Mouse (Mus musculus) forebrain, embryonic 10.5 days (tissue): ENCODE data around the gene Klf15. TPM values are rescaled to one million over a fixed set of nuclear protein-coding genes. Genes with fewer than 3 reads are reported as not detected.

Experiments
- DNase-seq: peaks from one replicate; pipeline ENCODE4 v3.0.0-alpha.2; 2017; ENCODE audit warnings: low spot score; ENCODE audit errors: extremely low spot score
- H3K27ac ChIP-seq: fragments of 300-500 bp; sonication (generic); 2 replicates; pipeline ENCODE4 v1.5.1; 2016; ENCODE audit warnings: mild to moderate bottlenecking
- H3K27me3 ChIP-seq: fragments of 300-500 bp; sonication (generic); 2 replicates; pipeline ENCODE4 v1.6.1; 2016; ENCODE audit warnings: mild to moderate bottlenecking; ENCODE audit not compliant: poor library complexity, severe bottlenecking
- H3K36me3 ChIP-seq: fragments of 300-500 bp; sonication (generic); replicated peaks from 2 replicates; pipeline ENCODE4 v1.6.1; 2016; ENCODE audit warnings: mild to moderate bottlenecking, moderate library complexity
- H3K4me1 ChIP-seq: fragments of 300-500 bp; sonication (generic); 2 replicates; pipeline ENCODE4 v1.6.1; 2016
- H3K4me3 ChIP-seq: fragments of 300-500 bp; sonication (generic); 2 replicates; pipeline ENCODE4 v1.5.1; 2016; ENCODE audit warnings: mild to moderate bottlenecking, moderate library complexity
- H3K9me3 ChIP-seq: fragments of 300-500 bp; sonication (generic); 2 replicates; pipeline ENCODE4 v1.6.1; 2016; ENCODE audit warnings: mild to moderate bottlenecking, moderate library complexity
- WGBS: fragments of 180-500 bp; shearing (Covaris S2); methylation state at CpG from one replicate; pipeline ENCODE4 v1.1.7; 2016; 5-methylcytosine and 5-hydroxymethylcytosine counted together
- polyA plus RNA-seq: library from polyadenylated mRNA; unstranded; fragments of >200 nt; fragmentation: Nextera tagmentation; extraction: Ambion mirVana; gene quantifications from 2 replicates; pipeline ENCODE4 v1.2.1, GENCODE M21; 2016

Gene Klf15
- polyA plus RNA-seq, 1 experiment from 2014 or later: 5.5 TPM

GRCm38 (mm10) chr6:90484876-90485275 is 22.5 kb downstream of the Klf15 start:
- no peaks in the 10 kb centered on the region for H3K27me3 ChIP-seq
- no peak for DNase-seq
- H3K4me3 ChIP-seq: no peak overlapping the region
- no peak overlapping the region for H3K27ac ChIP-seq
- 84% methylated on average over 5 of the region's 5 CpGs for WGBS
- H3K4me1 ChIP-seq: no peaks in the 10 kb centered on the region
- H3K9me3 ChIP-seq: no peaks in the 10 kb centered on the region
- no peaks in the 10 kb centered on the region for H3K36me3 ChIP-seq

DNA sequence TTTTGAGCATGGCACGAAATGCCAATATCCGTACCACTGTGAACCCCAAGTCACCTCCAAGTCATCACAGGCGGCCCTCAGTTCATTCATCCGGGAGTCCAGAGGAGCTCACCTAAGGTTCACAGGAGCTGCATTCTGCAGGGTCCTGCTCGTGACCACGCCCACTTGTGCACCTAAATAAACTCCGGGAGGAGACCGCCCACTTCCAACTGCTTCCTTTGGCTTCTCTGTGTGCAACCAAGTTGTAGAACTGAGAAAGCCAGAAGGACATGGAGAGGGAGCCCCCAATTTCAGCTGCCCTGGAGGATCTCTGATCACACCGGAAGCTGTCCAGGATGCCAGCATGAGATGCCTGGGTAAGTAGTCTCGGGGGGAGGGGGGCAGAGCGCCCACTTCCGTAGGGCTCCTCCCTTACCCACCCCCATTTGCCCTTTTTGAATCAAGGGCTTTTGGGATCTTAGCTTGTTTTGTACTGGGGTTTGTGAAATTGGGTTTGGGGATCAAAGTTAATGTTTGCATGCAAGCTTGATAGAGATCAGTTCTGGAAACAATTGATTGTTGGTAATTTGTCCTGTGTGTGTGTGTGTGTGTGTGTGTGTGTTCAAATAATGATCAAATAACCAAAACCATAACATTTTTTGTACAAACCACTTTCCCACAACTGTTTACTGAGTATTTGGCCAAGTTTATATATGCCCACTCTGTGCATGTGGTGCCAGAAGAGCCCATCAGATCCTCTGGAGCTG is 24.0 kb downstream of the Klf15 start, which contains the start of gene Aldh1l1:
Gene Aldh1l1 (plus strand): TSS at position 252 of the 746 bp plus-strand sequence.
- H3K36me3 ChIP-seq: no peaks in the 10 kb centered on the region
- no peak within 1 kb of the TSS for H3K27ac ChIP-seq
- no peak for DNase-seq
- no peaks in the 10 kb centered on the region for H3K27me3 ChIP-seq
- 84% methylated on average over 12 of the region's 12 CpGs for WGBS
- no peak within 1 kb of the TSS for H3K4me3 ChIP-seq
- H3K4me1 ChIP-seq: no peaks in the 10 kb centered on the region
- no peaks in the 10 kb centered on the region for H3K9me3 ChIP-seq

GRCm38 (mm10) chr6:90487531-90487930 is 25.2 kb downstream of the Klf15 start:
- Histone ChIP-seq H3K36me3 (no peaks in the 10 kb centered on the region), H3K4me3 (no peak overlapping the region), H3K4me1 (no peaks in the 10 kb centered on the region), H3K27ac (no peak overlapping the region), H3K27me3 (no peaks in the 10 kb centered on the region), H3K9me3 (no peaks in the 10 kb centered on the region)
- no peak for DNase-seq
- 92% methylated on average over 1 of the region's 1 CpGs for WGBS

- no peaks in the 10 kb centered on the region for H3K27me3 ChIP-seq
- H3K4me1 ChIP-seq: no peaks in the 10 kb centered on the region; the same call in 1 of the 2 replicates
- H3K27ac ChIP-seq: no peak overlapping the region
- H3K36me3 ChIP-seq: no peaks in the 10 kb centered on the region
- 90% methylated on average over 3 of the region's 3 CpGs for WGBS
- DNase-seq: no peak
- no peaks in the 10 kb centered on the region for H3K9me3 ChIP-seq
- no peak overlapping the region for H3K4me3 ChIP-seq
Observed at GRCm38 (mm10) chr6:90489532-90489931, 27.2 kb downstream of the Klf15 start.

DNA sequence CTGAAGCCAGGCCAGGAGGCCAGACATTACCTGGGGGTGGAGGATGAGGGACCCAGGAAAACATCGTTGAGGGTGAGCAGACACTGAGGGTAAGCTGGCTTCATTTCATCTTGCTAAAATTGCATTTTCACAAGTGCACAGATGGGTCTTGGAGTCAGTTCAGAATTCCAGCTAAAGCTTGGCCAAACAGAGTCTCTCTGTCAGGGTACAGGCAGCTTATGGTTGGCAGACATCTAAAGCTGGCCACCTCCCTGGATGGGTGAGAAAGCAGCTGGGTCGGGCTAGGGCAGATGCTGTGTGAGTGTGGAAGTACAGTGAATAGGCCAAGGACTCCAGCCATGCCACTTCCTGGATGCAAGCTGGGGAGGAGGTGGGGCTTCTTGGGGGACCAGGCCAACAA is 28.6 kb downstream of the Klf15 start:
- Histone ChIP-seq H3K36me3 (no peaks in the 10 kb centered on the region), H3K9me3 (no peaks in the 10 kb centered on the region), H3K4me1 (peaks cover 8% of the 10 kb centered on the region), H3K4me3 (no peak overlapping the region), H3K27me3 (no peaks in the 10 kb centered on the region), H3K27ac (no peak overlapping the region)
- no peak for DNase-seq
- WGBS: 88% methylated on average over 2 of the region's 2 CpGs

GRCm38 (mm10) chr6:90491956-90492744 is 29.8 kb downstream of the Klf15 start:
- Histone ChIP-seq H3K27me3 (no peaks in the 10 kb centered on the region), H3K27ac (no peak overlapping the region), H3K4me1 (peaks cover 12% of the 10 kb centered on the region), H3K9me3 (no peaks in the 10 kb centered on the region), H3K4me3 (no peak overlapping the region), H3K36me3 (no peaks in the 10 kb centered on the region)
- WGBS: 88% methylated on average over 10 of the region's 10 CpGs
- DNase-seq: no peak

GRCm38 (mm10) chr6:90494155-90494554 is 31.8 kb downstream of the Klf15 start:
- Histone ChIP-seq H3K36me3 (no peaks in the 10 kb centered on the region), H3K27ac (no peak overlapping the region), H3K9me3 (no peaks in the 10 kb centered on the region), H3K27me3 (no peaks in the 10 kb centered on the region), H3K4me3 (no peak overlapping the region), H3K4me1 (peaks cover 15% of the 10 kb centered on the region)
- 87% methylated on average over 3 of the region's 3 CpGs for WGBS
- no peak for DNase-seq

- DNase-seq: no peak
- 91% methylated on average over 3 of the region's 3 CpGs for WGBS
- peaks cover 19% of the 10 kb centered on the region for H3K4me1 ChIP-seq
- H3K9me3 ChIP-seq: no peaks in the 10 kb centered on the region
- H3K27ac ChIP-seq: no peak overlapping the region
- H3K4me3 ChIP-seq: no peak overlapping the region
- H3K27me3 ChIP-seq: no peaks in the 10 kb centered on the region
- H3K36me3 ChIP-seq: no peaks in the 10 kb centered on the region
Observed at GRCm38 (mm10) chr6:90494566-90494965, 32.2 kb downstream of the Klf15 start.

DNA sequence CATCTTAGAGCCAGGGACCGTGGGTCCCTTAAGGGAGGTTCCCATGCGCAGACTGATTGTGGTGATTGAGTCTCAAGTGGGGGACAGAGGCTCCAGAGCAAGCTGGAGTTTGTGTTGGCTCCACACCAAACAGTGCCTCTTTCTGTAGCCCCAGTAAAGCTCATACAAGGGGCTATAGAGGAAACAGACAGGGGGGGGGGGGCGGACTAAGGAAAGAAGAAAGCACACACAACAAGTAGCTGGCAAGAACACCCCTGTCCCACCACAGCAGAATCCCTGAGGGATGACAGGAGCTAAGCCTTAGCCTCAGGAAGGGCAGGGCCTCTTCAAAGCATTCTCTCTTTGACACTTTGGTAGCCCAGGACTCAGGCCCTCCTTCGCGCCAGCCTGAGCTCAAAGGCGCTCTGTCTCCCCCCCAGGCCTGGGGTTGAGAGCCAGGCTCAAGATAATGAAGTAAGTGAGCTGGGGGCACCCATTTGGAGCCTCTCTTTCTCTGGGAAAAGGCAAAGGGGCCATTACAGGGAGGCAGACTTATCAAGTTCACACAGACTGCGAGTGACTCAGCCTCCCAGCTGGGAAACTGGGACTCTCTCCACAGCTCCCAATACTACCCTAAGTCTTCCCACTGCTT is 33.0 kb downstream of the Klf15 start:
- DNase-seq: no peak
- WGBS: 68% methylated on average over 7 of the region's 7 CpGs
- Histone ChIP-seq H3K27me3 (no peaks in the 10 kb centered on the region), H3K9me3 (no peaks in the 10 kb centered on the region), H3K4me3 (no peak overlapping the region), H3K4me1 (peaks cover 24% of the 10 kb centered on the region), H3K27ac (peak overlapping the region; percentile 64), H3K36me3 (no peaks in the 10 kb centered on the region)

GRCm38 (mm10) chr6:90496217-90496616 is 33.8 kb downstream of the Klf15 start:
- H3K9me3 ChIP-seq: no peaks in the 10 kb centered on the region
- WGBS: 75% methylated on average over 3 of the region's 3 CpGs
- DNase-seq: no peak
- H3K4me1 ChIP-seq: peaks cover 24% of the 10 kb centered on the region
- H3K27ac ChIP-seq: no peak overlapping the region
- no peaks in the 10 kb centered on the region for H3K27me3 ChIP-seq
- no peak overlapping the region for H3K4me3 ChIP-seq
- no peaks in the 10 kb centered on the region for H3K36me3 ChIP-seq

- peaks cover 24% of the 10 kb centered on the region for H3K4me1 ChIP-seq
- no peaks in the 10 kb centered on the region for H3K9me3 ChIP-seq
- 46% methylated on average over 4 of the region's 4 CpGs for WGBS
- no peak overlapping the region for H3K4me3 ChIP-seq
- no peaks in the 10 kb centered on the region for H3K36me3 ChIP-seq
- no peak overlapping the region for H3K27ac ChIP-seq
- H3K27me3 ChIP-seq: no peaks in the 10 kb centered on the region
- DNase-seq: no peak
Observed at GRCm38 (mm10) chr6:90499509-90499908, 37.1 kb downstream of the Klf15 start.

DNA sequence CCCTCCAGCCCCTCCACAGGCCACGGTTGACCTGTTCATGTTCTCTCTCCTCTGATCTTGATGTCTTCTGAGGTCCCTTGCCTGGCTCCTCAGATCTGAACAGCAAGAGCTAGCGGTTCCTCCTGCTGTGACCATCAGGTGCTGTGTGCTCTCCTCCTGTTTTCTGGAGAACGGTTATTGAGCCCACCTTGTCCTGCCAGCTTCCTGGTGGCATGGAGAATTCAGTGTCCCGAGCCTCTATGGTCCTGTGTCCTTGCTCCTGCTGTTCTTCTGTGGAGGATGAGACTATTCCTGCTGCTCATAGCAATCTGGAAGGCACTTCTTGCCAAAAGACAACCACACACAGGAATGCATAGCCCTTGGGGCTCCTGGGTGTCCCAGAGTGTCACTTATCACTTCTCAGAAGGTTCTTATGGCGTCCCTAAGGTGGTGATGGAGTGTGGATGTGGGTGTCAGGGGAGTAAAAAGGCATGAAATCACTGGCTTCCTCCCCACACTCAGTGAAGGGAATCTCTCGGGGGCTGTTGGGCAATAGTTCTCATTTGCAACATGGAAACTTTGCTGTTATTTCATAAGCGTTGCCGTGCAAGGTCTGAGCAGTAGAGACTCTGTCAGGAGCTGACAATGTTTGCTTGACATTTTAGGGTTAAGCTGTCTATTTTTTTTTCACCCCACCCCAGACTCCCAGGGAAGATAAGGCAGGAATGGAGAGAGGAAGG is 39.0 kb downstream of the Klf15 start:
- H3K27me3 ChIP-seq: no peaks in the 10 kb centered on the region
- 81% methylated on average over 8 of the region's 8 CpGs for WGBS
- H3K36me3 ChIP-seq: no peaks in the 10 kb centered on the region
- no peak for DNase-seq
- H3K27ac ChIP-seq: no peak overlapping the region
- H3K4me3 ChIP-seq: no peak overlapping the region
- no peaks in the 10 kb centered on the region for H3K9me3 ChIP-seq
- H3K4me1 ChIP-seq: peaks cover 13% of the 10 kb centered on the region
